28 mouse cellular contexts compared by ENCODE assay signal in the genomic region with DNA sequence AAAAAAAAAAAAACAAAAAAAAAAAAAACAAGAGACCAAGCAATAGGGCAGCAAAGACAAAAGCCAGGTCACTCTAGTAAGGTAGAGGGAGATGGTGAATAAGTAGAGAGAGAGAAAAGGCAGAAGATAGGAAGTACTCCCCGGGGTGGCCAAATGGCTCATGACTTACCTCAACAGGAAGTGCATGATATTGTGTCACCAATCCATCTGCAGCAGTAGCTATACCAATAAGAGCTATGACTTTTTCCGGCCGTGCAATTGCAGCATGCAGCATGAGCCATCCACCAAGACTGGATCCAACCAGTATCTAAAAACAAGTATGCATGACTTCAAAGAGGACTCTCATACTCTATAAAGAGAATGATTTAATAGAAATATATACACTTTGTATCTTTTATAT. TPM values are rescaled to one million over a fixed set of nuclear protein-coding genes. Genes with fewer than 3 reads are reported as not detected.
DNase-seq lines count a peak whose midpoint lies in the region; ATAC-seq and TF ChIP-seq lines count a peak whose summit lies in the region.
"Had no signal": no experiment of that assay in that cellular context is flagged by ENCODE, and none has a peak within 500 bp of the region (broad histone marks: within the 10 kb centered on the region; RNA-seq: fewer than 3 reads in every experiment).

No protein-coding gene starts in this region.

- 29% methylated on average over 3 of the region's 3 CpGs for WGBS in macrophage (ENCODE audit: missing documents)
- 98% methylated on average over 3 of the region's 3 CpGs for WGBS in neural tube, embryonic 15.5 days

- TF ChIP-seq CTCF in bone marrow macrophage, adult 2 months (IDR thresholded peaks at IDR 0.05; ENCODE audit: low read depth, low read length): no peak

- H3K4me2 ChIP-seq in neural tube, embryonic 15.5 days: no peak overlapping the region
- H3K4me2 ChIP-seq: embryonic facial prominence, embryonic 12.5 days; embryonic facial prominence, embryonic 15.5 days; forebrain, embryonic 12.5 days; forebrain, embryonic 15.5 days; heart, embryonic 13.5 days; hindbrain, embryonic 15.5 days had no signal

- peak; percentile 41; the same call in 1 of the 2 replicates for ATAC-seq in neutrophil, adult 5-6 weeks (ENCODE audit: extremely low read depth, insufficient number of reproducible peaks, low FRiP score, poor library complexity, severe bottlenecking)
- ATAC-seq in neural tube, embryonic 15.5 days (ENCODE audit: low FRiP score): no peak
- ATAC-seq: activated CD4-positive, CD25-positive, alpha-beta regulatory T cell, adult 4 months; CD4-positive, CD25-positive, alpha-beta regulatory T cell, adult 4 months; forebrain, embryonic 15.5 days had no signal

- H3K79me2 ChIP-seq in macrophage (ENCODE audit: inconsistent target): peaks cover 46% of the 10 kb centered on the region

- no peak overlapping the region for H3K4me3 ChIP-seq in bone marrow macrophage, adult 2 months (ENCODE audit: insufficient read depth, low read length)
- no peak overlapping the region for H3K4me3 ChIP-seq in macrophage (ENCODE audit: inconsistent target)
- no peak overlapping the region for H3K4me3 ChIP-seq in neural tube, embryonic 15.5 days (replicated peaks)
- H3K4me3 ChIP-seq: embryonic facial prominence, embryonic 12.5 days; embryonic facial prominence, embryonic 15.5 days; forebrain, embryonic 12.5 days; forebrain, embryonic 15.5 days; heart, embryonic 13.5 days; hindbrain, embryonic 15.5 days had no signal

- peaks cover 27% of the 10 kb centered on the region for H3K36me3 ChIP-seq in macrophage (ENCODE audit: inconsistent target)
- H3K36me3 ChIP-seq in neural tube, embryonic 15.5 days: peaks cover 46% of the 10 kb centered on the region

- H3K4me1 ChIP-seq in bone marrow macrophage, adult 2 months (ENCODE audit: control insufficient read depth, insufficient read depth, low read length): peaks cover 24% of the 10 kb centered on the region
- H3K4me1 ChIP-seq in neural tube, embryonic 15.5 days: peaks cover 14% of the 10 kb centered on the region

- no peak for TF ChIP-seq POLR2A in bone marrow macrophage, adult 2 months (IDR thresholded peaks at IDR 0.05; ENCODE audit: borderline replicate concordance, low read depth, low read length)

- H3K27ac ChIP-seq in bone marrow macrophage, adult 2 months (ENCODE audit: insufficient read depth, low read depth, low read length): 0 out of 2 replicates have a peak overlapping the region, but pooled peaks have one; percentile 8
- peak overlapping the region; percentile 47 for H3K27ac ChIP-seq in macrophage
- H3K27ac ChIP-seq in neural tube, embryonic 15.5 days (replicated peaks): no peak overlapping the region
- H3K27ac ChIP-seq: embryonic facial prominence, embryonic 12.5 days; embryonic facial prominence, embryonic 15.5 days; forebrain, embryonic 12.5 days; forebrain, embryonic 15.5 days; heart, embryonic 13.5 days; hindbrain, embryonic 15.5 days had no signal

- peak; percentile 61 for DNase-seq in 416B (ENCODE audit: low read depth)
- no peak for DNase-seq in layer of hippocampus, postnatal 25 days (ENCODE audit: extremely low spot score in 1 of 2, low spot score in 1 of 2)
- no peak for DNase-seq in kidney, postnatal 10 days
- DNase-seq: adrenal gland, adult 8-10 months; adrenal gland, postnatal 25 days; cerebellum, adult 18-20 months; cerebellum, adult 9-10 months; cerebellum, postnatal 14 days; gastrocnemius, postnatal 10 days; gastrocnemius, postnatal 36 days; heart, adult 18-20 months; heart, postnatal 14 days; heart, postnatal 4 days had no signal

- no peak overlapping the region for H3K9ac ChIP-seq in neural tube, embryonic 15.5 days (replicated peaks)
- H3K9ac ChIP-seq: embryonic facial prominence, embryonic 12.5 days; embryonic facial prominence, embryonic 15.5 days; forebrain, embryonic 12.5 days; forebrain, embryonic 15.5 days; heart, embryonic 13.5 days; hindbrain, embryonic 15.5 days had no signal

- no peaks in the 10 kb centered on the region for H3K27me3 ChIP-seq in neural tube, embryonic 15.5 days (replicated peaks)
- H3K27me3 ChIP-seq: embryonic facial prominence, embryonic 12.5 days; embryonic facial prominence, embryonic 15.5 days; forebrain, embryonic 12.5 days; forebrain, embryonic 15.5 days; heart, embryonic 13.5 days; hindbrain, embryonic 15.5 days had no signal

- no peaks in the 10 kb centered on the region for H3K9me3 ChIP-seq in neural tube, embryonic 15.5 days (replicated peaks)
- H3K9me3 ChIP-seq: embryonic facial prominence, embryonic 12.5 days; embryonic facial prominence, embryonic 15.5 days; forebrain, embryonic 12.5 days; forebrain, embryonic 15.5 days; heart, embryonic 13.5 days; hindbrain, embryonic 15.5 days had no signal

RNA-seq across cellular contexts. Expression of a gene that starts 6.0 kb away (rescaled TPM):
- 15.8 and 17.2 TPM in 2 replicates for polyA plus RNA-seq in bone marrow macrophage, adult 2 months (2012; ENCODE audit: insufficient read depth, insufficient read length, missing spikeins)
- total RNA-seq in macrophage (2018; cell fraction: chromatin; rRNA removed): 10 to 100 TPM; 10.5 to 54.1 (median 24.6) TPM
- total RNA-seq in macrophage (2018; cell fraction: cytosol; rRNA removed): 10 to 100 TPM in 2 of 26 experiments, 1 to 10 TPM in 24; 6.9 to 11.2 (median 8.6) TPM
- total RNA-seq in macrophage (2018; cell fraction: nucleus; rRNA removed): 10 to 100 TPM; 13.5 to 38.0 (median 24.4) TPM
- polyA plus RNA-seq in macrophage (2018): 8.4 to 12.0 TPM (median 8.6 TPM) in 3 replicates
- total RNA-seq in neutrophil, adult 5-6 weeks (2017): 21.4 and 21.6 TPM in 2 replicates
- 10 to 100 TPM; 16.9 to 21.0 TPM for total RNA-seq in layer of hippocampus, postnatal 25 days (2021)
- 38.7 and 41.1 TPM in 2 replicates for polyA plus RNA-seq in neural tube, embryonic 15.5 days (2015; fragmentation: Nextera tagmentation; extraction: Ambion mirVana)

RNA-seq across cellular contexts. Expression of a gene that starts 12.3 kb away (rescaled TPM):
- 0.44 TPM in 1 of 2 replicates, not detected in the other for polyA plus RNA-seq in bone marrow macrophage, adult 2 months (2012; ENCODE audit: insufficient read depth, insufficient read length, missing spikeins)
- total RNA-seq in macrophage (2018; cell fraction: chromatin; rRNA removed): 1 to 10 TPM in 16 of 26 experiments, under 1 TPM in 5, not detected in 5; 0.59 to 5.3 (median 2.2) TPM
- total RNA-seq in macrophage (2018; cell fraction: cytosol; rRNA removed): under 1 TPM in 3 of 26 experiments, not detected in 23; 0.09 to 0.29 (median 0.15) TPM
- total RNA-seq in macrophage (2018; cell fraction: nucleus; rRNA removed): 1 to 10 TPM in 11 of 26 experiments, under 1 TPM in 9, not detected in 6; 0.41 to 5.0 (median 1.1) TPM
- polyA plus RNA-seq in macrophage (2018): 0.16 to 0.25 TPM in 2 of 3 replicates, not detected in the other
- total RNA-seq in neutrophil, adult 5-6 weeks (2017): 0.37 and 1.2 TPM in 2 replicates
- 100 to 1,000 TPM; 259 to 275 TPM for total RNA-seq in layer of hippocampus, postnatal 25 days (2021)
- polyA plus RNA-seq in neural tube, embryonic 15.5 days (2015; fragmentation: Nextera tagmentation; extraction: Ambion mirVana): 451 and 532 TPM in 2 replicates
- polyA plus RNA-seq: activated CD4-positive, CD25-positive, alpha-beta regulatory T cell, adult 4 months; CD4-positive, CD25-positive, alpha-beta regulatory T cell, adult 4 months had no signal

RNA-seq across cellular contexts. Expression of a gene that starts 43.3 kb away (rescaled TPM):
- not detected in 2 replicates for polyA plus RNA-seq in bone marrow macrophage, adult 2 months (2012; ENCODE audit: insufficient read depth, insufficient read length, missing spikeins)
- under 1 TPM in 5 of 26 experiments, not detected in 21; 0.27 to 0.37 (median 0.33) TPM for total RNA-seq in macrophage (2018; cell fraction: chromatin; rRNA removed)
- not detected for total RNA-seq in macrophage (2018; cell fraction: cytosol; rRNA removed)
- total RNA-seq in macrophage (2018; cell fraction: nucleus; rRNA removed): under 1 TPM in 1 of 26 experiments, not detected in 25; 0.43 TPM
- polyA plus RNA-seq in macrophage (2018): not detected in 3 replicates
- total RNA-seq in neutrophil, adult 5-6 weeks (2017): 0.23 and 0.37 TPM in 2 replicates
- total RNA-seq in layer of hippocampus, postnatal 25 days (2021): under 1 TPM; 0.64 to 0.89 TPM
- polyA plus RNA-seq in neural tube, embryonic 15.5 days (2015; fragmentation: Nextera tagmentation; extraction: Ambion mirVana): 0.46 and 0.49 TPM in 2 replicates
- total RNA-seq: gastrocnemius, adult 18-20 months; gastrocnemius, postnatal 10 days; gastrocnemius, postnatal 36 days; heart, adult 18-20 months; heart, postnatal 14 days; heart, postnatal 4 days had no signal
- polyA plus RNA-seq: activated CD4-positive, CD25-positive, alpha-beta regulatory T cell, adult 4 months; C2C12; CD4-positive, CD25-positive, alpha-beta regulatory T cell, adult 4 months; heart, embryonic 16.5 days had no signal

Comparison
In these comparisons a context has a peak if more than half of its experiments do, and no peak if none do; other contexts are left out.
1. RNA of a gene that starts 12.3 kb away (polyA plus RNA-seq): 451 to 532 TPM in neural tube, embryonic 15.5 days; 0.44 TPM in bone marrow macrophage, adult 2 months and 0.16 to 0.25 TPM in macrophage; every median in the first group is over 100 times any median in the second.